Comparison of ENCODE assay signal across 19 mouse cellular contexts in genomic region chr6:40008166-40008907, GRCm38 (mm10).
DNase-seq lines count a peak whose midpoint lies in the region; ATAC-seq and TF ChIP-seq lines count a peak whose summit lies in the region.
"Had no signal": no experiment of that assay in that cellular context is flagged by ENCODE, and none has a peak within 500 bp of the region (broad histone marks: within the 10 kb centered on the region; RNA-seq: fewer than 3 reads in every experiment).

No protein-coding gene starts in this region.

- H3K36me3 ChIP-seq in hindbrain, embryonic 11.5 days (ENCODE audit: control insufficient read depth, insufficient read depth, low read length), result no peaks in the 10 kb centered on the region
- no peaks in the 10 kb centered on the region for H3K36me3 ChIP-seq in hindbrain, embryonic 10.5 days
- no peaks in the 10 kb centered on the region for H3K36me3 ChIP-seq in forebrain, embryonic 15.5 days
- H3K36me3 ChIP-seq in hindbrain, embryonic 14.5 days (replicated peaks; ENCODE audit: control insufficient read depth, insufficient read depth), result no peaks in the 10 kb centered on the region
- H3K36me3 ChIP-seq in midbrain, postnatal 0 days (ENCODE audit: insufficient read depth, low read length), result no peaks in the 10 kb centered on the region
- H3K36me3 ChIP-seq: limb, embryonic 15.5 days; neural tube, embryonic 13.5 days had no signal

- H3K4me2 ChIP-seq in hindbrain, embryonic 11.5 days (replicated peaks; ENCODE audit: low read depth, low read length), result no peak overlapping the region
- H3K4me2 ChIP-seq in forebrain, embryonic 15.5 days (replicated peaks), result no peak overlapping the region
- H3K4me2 ChIP-seq in hindbrain, embryonic 14.5 days (replicated peaks), result no peak overlapping the region
- no peak overlapping the region for H3K4me2 ChIP-seq in midbrain, postnatal 0 days (ENCODE audit: low read depth, low read length, poor library complexity, severe bottlenecking)
- H3K4me2 ChIP-seq: limb, embryonic 15.5 days; neural tube, embryonic 13.5 days had no signal

- H3K9me3 ChIP-seq in hindbrain, embryonic 11.5 days (ENCODE audit: control insufficient read depth, low read length), result no peaks in the 10 kb centered on the region
- H3K9me3 ChIP-seq in hindbrain, embryonic 10.5 days, result no peaks in the 10 kb centered on the region
- no peaks in the 10 kb centered on the region for H3K9me3 ChIP-seq in forebrain, embryonic 15.5 days
- no peaks in the 10 kb centered on the region for H3K9me3 ChIP-seq in hindbrain, embryonic 14.5 days (ENCODE audit: control insufficient read depth, low read length)
- no peaks in the 10 kb centered on the region for H3K9me3 ChIP-seq in midbrain, postnatal 0 days (ENCODE audit: low read length)
- H3K9me3 ChIP-seq: limb, embryonic 15.5 days; neural tube, embryonic 13.5 days had no signal

- no peak for ATAC-seq in hindbrain, embryonic 11.5 days (ENCODE audit: low FRiP score)
- 0 out of 2 replicates have a peak, but pooled peaks have one; percentile 11 for ATAC-seq in forebrain, embryonic 15.5 days (replicated peaks)
- peak; percentile 32; the same call in 1 of the 2 replicates for ATAC-seq in hindbrain, embryonic 14.5 days (ENCODE audit: low FRiP score)
- peak; percentile 22; the same call in 1 of the 2 replicates for ATAC-seq in midbrain, postnatal 0 days (ENCODE audit: low FRiP score)

- no peak overlapping the region for H3K9ac ChIP-seq in hindbrain, embryonic 11.5 days (ENCODE audit: low read depth, low read length)
- H3K9ac ChIP-seq in forebrain, embryonic 15.5 days (replicated peaks), result no peak overlapping the region
- no peak overlapping the region for H3K9ac ChIP-seq in hindbrain, embryonic 14.5 days
- H3K9ac ChIP-seq in midbrain, postnatal 0 days (replicated peaks; ENCODE audit: low read length, poor library complexity, severe bottlenecking), result no peak overlapping the region
- H3K9ac ChIP-seq: limb, embryonic 15.5 days; neural tube, embryonic 13.5 days had no signal

- TF ChIP-seq CTCF in midbrain, postnatal 0 days (IDR thresholded peaks at IDR 0.05), result no peak

- 49% methylated on average over 3 of the region's 3 CpGs for WGBS in hindbrain, embryonic 11.5 days
- WGBS in hindbrain, embryonic 10.5 days, result 60% methylated on average over 3 of the region's 3 CpGs
- 26% methylated on average over 3 of the region's 3 CpGs for WGBS in forebrain, embryonic 15.5 days
- WGBS in hindbrain, embryonic 14.5 days, result 35% methylated on average over 3 of the region's 3 CpGs
- WGBS in midbrain, postnatal 0 days, result 16% methylated on average over 3 of the region's 3 CpGs

- H3K4me1 ChIP-seq in hindbrain, embryonic 11.5 days (replicated peaks; ENCODE audit: control insufficient read depth, insufficient read depth, low read length), result 0 out of 2 replicates have a peak, but pooled peaks cover 2% of the 10 kb centered on the region
- H3K4me1 ChIP-seq in hindbrain, embryonic 10.5 days (replicated peaks), result peaks cover 19% of the 10 kb centered on the region
- H3K4me1 ChIP-seq in forebrain, embryonic 15.5 days, result peaks cover 34% of the 10 kb centered on the region
- H3K4me1 ChIP-seq in hindbrain, embryonic 14.5 days (replicated peaks; ENCODE audit: control insufficient read depth, insufficient read depth, low read length), result peaks cover 32% of the 10 kb centered on the region
- peaks cover 21% of the 10 kb centered on the region for H3K4me1 ChIP-seq in midbrain, postnatal 0 days (ENCODE audit: insufficient read depth, low read length)
- H3K4me1 ChIP-seq: limb, embryonic 15.5 days had no signal

- no peak overlapping the region for H3K4me3 ChIP-seq in hindbrain, embryonic 11.5 days (ENCODE audit: low read depth, low read length)
- H3K4me3 ChIP-seq in hindbrain, embryonic 10.5 days, result no peak overlapping the region
- no peak overlapping the region for H3K4me3 ChIP-seq in forebrain, embryonic 15.5 days
- no peak overlapping the region for H3K4me3 ChIP-seq in hindbrain, embryonic 14.5 days (replicated peaks; ENCODE audit: low read length)
- H3K4me3 ChIP-seq in midbrain, postnatal 0 days (ENCODE audit: low read depth, low read length), result no peak overlapping the region
- H3K4me3 ChIP-seq: layer of hippocampus, adult 2 months; limb, embryonic 15.5 days; neural tube, embryonic 13.5 days had no signal

- DNase-seq in hindbrain, embryonic 11.5 days (ENCODE audit: low spot score), result no peak
- DNase-seq in hindbrain, embryonic 10.5 days (ENCODE audit: low spot score), result no peak
- no peak for DNase-seq in hindbrain, embryonic 14.5 days (ENCODE audit: low spot score)
- DNase-seq in midbrain, postnatal 0 days (ENCODE audit: low spot score), result peak; percentile 39
- DNase-seq in gastrocnemius, postnatal 36 days, result no peak
- no peak for DNase-seq in left cerebral cortex, adult 11 months (ENCODE audit: low spot score)
- DNase-seq: adrenal gland, postnatal 36 days; B cell, adult 2 months; cerebellum, adult 18-20 months; cerebellum, postnatal 36 days; gastrocnemius, postnatal 14 days; kidney, adult 18-20 months; kidney, postnatal 10 days; lung, postnatal 10 days; right cerebral cortex, postnatal 14 days had no signal

- peak overlapping the region; percentile 47; the same call in 1 of the 2 replicates for H3K27ac ChIP-seq in hindbrain, embryonic 11.5 days (ENCODE audit: low read depth, low read length)
- H3K27ac ChIP-seq in hindbrain, embryonic 10.5 days, result no peak overlapping the region
- no peak overlapping the region for H3K27ac ChIP-seq in forebrain, embryonic 15.5 days (replicated peaks)
- peak overlapping the region; percentile 56 for H3K27ac ChIP-seq in hindbrain, embryonic 14.5 days
- no peak overlapping the region for H3K27ac ChIP-seq in midbrain, postnatal 0 days (ENCODE audit: low read depth, low read length)
- H3K27ac ChIP-seq: layer of hippocampus, adult 2 months; limb, embryonic 15.5 days; neural tube, embryonic 13.5 days had no signal

- intact Hi-C loops in gastrocnemius, postnatal 36 days (cut with DNase I), result no loop called here

- no peaks in the 10 kb centered on the region for H3K27me3 ChIP-seq in hindbrain, embryonic 11.5 days (ENCODE audit: control insufficient read depth, insufficient read depth, low read length)
- no peaks in the 10 kb centered on the region for H3K27me3 ChIP-seq in hindbrain, embryonic 10.5 days (ENCODE audit: insufficient read depth, poor library complexity, severe bottlenecking)
- no peaks in the 10 kb centered on the region for H3K27me3 ChIP-seq in forebrain, embryonic 15.5 days
- no peaks in the 10 kb centered on the region for H3K27me3 ChIP-seq in hindbrain, embryonic 14.5 days (ENCODE audit: control insufficient read depth, insufficient read depth, low read length)
- H3K27me3 ChIP-seq in midbrain, postnatal 0 days (ENCODE audit: insufficient read depth, low read length), result no peaks in the 10 kb centered on the region
- H3K27me3 ChIP-seq: limb, embryonic 15.5 days; neural tube, embryonic 13.5 days had no signal

Comparison
In these comparisons a context has a peak if more than half of its experiments do, and no peak if none do; other contexts are left out.
1. H3K27ac ChIP-seq: peak in hindbrain, embryonic 11.5 days (single experiment) and hindbrain, embryonic 14.5 days (single experiment); none in hindbrain, embryonic 10.5 days (single experiment), forebrain, embryonic 15.5 days (single experiment) and midbrain, postnatal 0 days (single experiment).